Mouse (Mus musculus) Patski (cell line): ENCODE results near the gene Prpf40b. TPM values are rescaled to one million over a fixed set of nuclear protein-coding genes. Genes with fewer than 3 reads are reported as not detected.

ENCODE experiments used
- ATAC-seq: fragments of 100-300 bp; one replicate; pipeline ENCODE4 v1.8.0; 2021
- CTCF ChIA-PET: fragments of 350-600 bp; sonication (Branson Sonifier 250); formaldehyde crosslinking; loops from one replicate; lab custom pipeline; 2022; ENCODE audit warnings: inconsistent platforms; lab: Charles Lee
- POLR2A ChIA-PET: fragments of 350-600 bp; sonication (Branson Sonifier 250); formaldehyde crosslinking; loops from one replicate; lab custom pipeline; 2022; ENCODE audit warnings: antibody characterized with exemption, inconsistent platforms; lab: Charles Lee
- DNase-seq: peaks from one replicate; pipeline ENCODE4 v3.0.0-alpha.2; 2011; ENCODE audit warnings: low read depth, low spot score
- H3K27me3 ChIP-seq: fragments of 371-371 bp; one replicate; pipeline ENCODE4 v1.5.1; 2021
- CTCF ChIP-seq: fragments of 100-300 bp; IDR thresholded peaks from one replicate; pipeline ENCODE4 v1.5.1; 2021
- in situ Hi-C: fragments of 300-500 bp; cut with MboI; formaldehyde crosslinking; loops from 3 replicates; pipeline ENCODE4 v1.11.1; 2018; ENCODE audit warnings: low pct_unique_long_range_greater_than_20kb, mixed read lengths
- polyA plus RNA-seq: library from polyadenylated mRNA; unstranded; gene quantifications from one replicate; pipeline ENCODE4 v1.2.3, GENCODE M21; 2021

Prpf40b gene
- polyA plus RNA-seq, 1 experiment from 2014 or later = 101 TPM

GRCm38 (mm10) chr15:99328011-99328410 is 33.1 kb downstream of the Prpf40b start:
- ATAC-seq (no peak), DNase-seq (no peak)
- in situ Hi-C loops = no loop called here
- H3K27me3 ChIP-seq = no peaks in the 10 kb centered on the region
- CTCF ChIA-PET = interaction anchor here (0.6 kb wide), 1 partner anchor 143 kb away, joined by 3 read pairs; no protein-coding TSS in a partner anchor
- POLR2A ChIA-PET = interaction anchor here (0.6 kb wide), 1 partner anchor 33 kb away, joined by 4 read pairs; no protein-coding TSS in a partner anchor
- TF ChIP-seq CTCF = no peak

- no peaks in the 10 kb centered on the region for H3K27me3 ChIP-seq
- POLR2A ChIA-PET = interaction anchor here (1.1 to 1.7 kb wide), 2 partner anchors 15 to 38 kb away, joined by 3 to 4 read pairs; no protein-coding TSS in a partner anchor
- DNase-seq (no peak), ATAC-seq (no peak)
- in situ Hi-C loops = loop anchor here (5.0 kb wide), 1 partner anchor 37 kb away; no protein-coding TSS in a partner anchor
- CTCF ChIA-PET = interaction anchor here (1.2 to 11.5 kb wide), 3 partner anchors 11 to 40 kb away, joined by 5 to 66 read pairs (median 5); partner anchors contain the start of gene Fmnl3
- no peak for TF ChIP-seq CTCF
These were observed 35.4 kb downstream of the Prpf40b start for GRCm38 (mm10) chr15:99330324-99330723.

GRCm38 (mm10) chr15:99331341-99331740 is 36.5 kb downstream of the Prpf40b start:
- in situ Hi-C loops = loop anchor here (5.0 kb wide), 1 partner anchor 36 kb away; no protein-coding TSS in a partner anchor
- CTCF ChIA-PET = interaction anchor here (2.2 to 11.5 kb wide), 2 partner anchors 34 to 39 kb away, joined by 5 to 66 read pairs; partner anchors contain the start of gene Fmnl3
- POLR2A ChIA-PET = no interaction called here
- TF ChIP-seq CTCF = no peak
- DNase-seq (no peak), ATAC-seq (no peak)
- no peaks in the 10 kb centered on the region for H3K27me3 ChIP-seq

GRCm38 (mm10) chr15:99332111-99332510 is 37.2 kb downstream of the Prpf40b start:
- ATAC-seq = no peak

GRCm38 (mm10) chr15:99332921-99333675 is 38.2 kb downstream of the Prpf40b start:
- H3K27me3 ChIP-seq = no peaks in the 10 kb centered on the region
- in situ Hi-C loops = loop anchor here (5.0 kb wide), 1 partner anchor 34 kb away; no protein-coding TSS in a partner anchor
- TF ChIP-seq CTCF = no peak
- ChIA-PET POLR2A (interaction anchor here (0.6 to 1.9 kb wide), 3 partner anchors 21 to 37 kb away, joined by 4 to 11 read pairs (median 5); partner anchors contain the start of gene Fmnl3), CTCF (interaction anchor here (1.2 to 11.5 kb wide), 8 partner anchors 11 to 82 kb away, joined by 4 to 66 read pairs (median 5); partner anchors contain the start of gene Fmnl3)
- ATAC-seq (no peak), DNase-seq (peak; percentile 24)

More at GRCm38 (mm10) chr15:99332111-99332510, 37.2 kb downstream of the Prpf40b start:
- in situ Hi-C loops = loop anchor here (5.0 kb wide), 1 partner anchor 35 kb away; no protein-coding TSS in a partner anchor
- POLR2A ChIA-PET = no interaction called here
- DNase-seq = no peak
- H3K27me3 ChIP-seq = no peaks in the 10 kb centered on the region
- no peak for TF ChIP-seq CTCF
- CTCF ChIA-PET = interaction anchor here (1.2 to 11.5 kb wide), 3 partner anchors 13 to 39 kb away, joined by 4 to 66 read pairs (median 5); partner anchors contain the start of gene Fmnl3

GRCm38 (mm10) chr15:99333676-99334065 is 38.8 kb downstream of the Prpf40b start:
- in situ Hi-C loops = loop anchor here (5.0 kb wide), 1 partner anchor 34 kb away; no protein-coding TSS in a partner anchor
- POLR2A ChIA-PET = interaction anchor here (0.6 to 1.9 kb wide), 4 partner anchors 11 to 36 kb away, joined by 3 to 11 read pairs (median 4); partner anchors contain the start of gene Fmnl3
- no peak for DNase-seq
- TF ChIP-seq CTCF = no peak
- H3K27me3 ChIP-seq = no peaks in the 10 kb centered on the region
- CTCF ChIA-PET = interaction anchor here (1.3 to 11.5 kb wide), 7 partner anchors 10 to 82 kb away, joined by 4 to 66 read pairs (median 5); partner anchors contain the start of gene Fmnl3
- no peak for ATAC-seq

GRCm38 (mm10) chr15:99334500-99334899 is 39.6 kb downstream of the Prpf40b start:
- DNase-seq (peak; percentile 86), ATAC-seq (no peak)
- POLR2A ChIA-PET = interaction anchor here (1.1 to 1.9 kb wide), 3 partner anchors 20 to 37 kb away, joined by 3 to 11 read pairs (median 4); no protein-coding TSS in a partner anchor
- TF ChIP-seq CTCF = no peak
- in situ Hi-C loops = loop anchor here (5.0 kb wide), 1 partner anchor 33 kb away; no protein-coding TSS in a partner anchor
- no peaks in the 10 kb centered on the region for H3K27me3 ChIP-seq
- CTCF ChIA-PET = interaction anchor here (1.3 to 11.5 kb wide), 3 partner anchors 18 to 48 kb away, joined by 4 to 66 read pairs (median 6); partner anchors contain the start of gene Fmnl3

GRCm38 (mm10) chr15:99335801-99336320 is 41.0 kb downstream of the Prpf40b start:
- ChIA-PET POLR2A (interaction anchor here (1.1 to 2.0 kb wide), 3 partner anchors 23 to 33 kb away, joined by 3 to 6 read pairs (median 4); no protein-coding TSS in a partner anchor), CTCF (interaction anchor here (1.0 to 11.5 kb wide), 5 partner anchors 10 to 35 kb away, joined by 3 to 66 read pairs (median 4); partner anchors contain the start of gene Fmnl3)
- in situ Hi-C loops = no loop called here
- H3K27me3 ChIP-seq = no peaks in the 10 kb centered on the region
- ATAC-seq (no peak), DNase-seq (no peak)
- TF ChIP-seq CTCF = no peak

- ATAC-seq (no peak), DNase-seq (no peak)
- in situ Hi-C loops = no loop called here
- POLR2A ChIA-PET = no interaction called here
- no peak for TF ChIP-seq CTCF
- CTCF ChIA-PET = interaction anchor here (11.5 kb wide), 1 partner anchor 32 kb away, joined by 66 read pairs; the partner anchor contains the start of gene Fmnl3
- no peaks in the 10 kb centered on the region for H3K27me3 ChIP-seq
These were observed 44.0 kb downstream of the Prpf40b start for GRCm38 (mm10) chr15:99338916-99339315.
